Mouse (Mus musculus) heart, postnatal 0 days (tissue): ENCODE data around the gene Tbx1. TPM values are rescaled to one million over a fixed set of nuclear protein-coding genes. Genes with fewer than 3 reads are reported as not detected.
A peak's percentile ranks its signal among the peaks of the same experiment; 100 is the strongest.

Source experiments
- ATAC-seq: fragments of 200-750 bp; cut with Nextera tagmentation; 2 replicates; pipeline ENCODE4 v1.8.0; 2017; ENCODE audit warnings: low read depth, moderate number of reproducible peaks, moderate library complexity; ENCODE audit not compliant: insufficient read depth
- DNase-seq: peaks from one replicate; pipeline ENCODE4 v3.0.0-alpha.2; 2016; ENCODE audit warnings: low spot score
- H3K27ac ChIP-seq: fragments of 300-500 bp; sonication (generic); 2 replicates; pipeline ENCODE4 v1.5.1; 2014; ENCODE audit warnings: low read depth, mild to moderate bottlenecking
- H3K27me3 ChIP-seq: fragments of 300-500 bp; sonication (generic); 2 replicates; pipeline ENCODE4 v1.6.1; 2014; ENCODE audit warnings: low read length, mixed read lengths; ENCODE audit not compliant: control insufficient read depth, insufficient read depth
- H3K36me3 ChIP-seq: fragments of 300-500 bp; sonication (generic); replicated peaks from 2 replicates; pipeline ENCODE4 v1.6.1; 2014; ENCODE audit warnings: low read length, mixed read lengths; ENCODE audit not compliant: control insufficient read depth, insufficient read depth
- H3K4me1 ChIP-seq: fragments of 300-500 bp; sonication (generic); 2 replicates; pipeline ENCODE4 v1.6.1; 2014; ENCODE audit warnings: antibody characterized with exemption; ENCODE audit not compliant: control insufficient read depth, insufficient read depth
- H3K4me2 ChIP-seq: fragments of 300-500 bp; sonication (generic); 2 replicates; pipeline ENCODE4 v1.6.1; 2014; ENCODE audit warnings: low read depth, mild to moderate bottlenecking, low read length, moderate library complexity
- H3K4me3 ChIP-seq: fragments of 300-500 bp; sonication (generic); 2 replicates; pipeline ENCODE4 v1.5.1; 2014; ENCODE audit warnings: low read depth, low read length
- H3K9ac ChIP-seq: fragments of 300-500 bp; sonication (generic); replicated peaks from 2 replicates; pipeline ENCODE4 v1.6.1; 2014; ENCODE audit warnings: low read depth, low read length, mixed read lengths
- H3K9me3 ChIP-seq: fragments of 300-500 bp; sonication (generic); replicated peaks from 2 replicates; pipeline ENCODE4 v1.6.1; 2016; ENCODE audit warnings: low read length; ENCODE audit not compliant: control insufficient read depth
- CTCF ChIP-seq: IDR thresholded peaks from 2 replicates; pipeline ENCODE4 v1.5.1; 2016; ENCODE audit warnings: antibody characterized with exemption, control low read depth, low read depth
- EP300 ChIP-seq: IDR thresholded peaks from 2 replicates; pipeline ENCODE4 v1.6.1; 2016; ENCODE audit warnings: antibody characterized with exemption, low read depth
- WGBS: fragments of 180-500 bp; shearing (Covaris S2); extraction: QIAGEN DNeasy Blood & Tissue Kit; methylation state at CpG from one replicate; pipeline ENCODE4 v1.1.7; 2014; 5-methylcytosine and 5-hydroxymethylcytosine counted together
- polyA plus RNA-seq: library from polyadenylated mRNA; unstranded; fragments of >200 nt; fragmentation: Nextera tagmentation; extraction: Ambion mirVana; gene quantifications from 2 replicates; pipeline ENCODE4 v1.2.1, GENCODE M21; 2015
- total RNA-seq: library from RNA; depleted of rRNA; stranded (reverse); fragments of >200 nt; gene quantifications from 2 replicates; pipeline ENCODE4 v1.2.3, GENCODE M21; 2014; ENCODE audit warnings: low replicate concordance

Gene Tbx1
- total and polyA plus RNA-seq, 2 experiments from 2014 or later = 0.14 to 2.1 TPM

DNA sequence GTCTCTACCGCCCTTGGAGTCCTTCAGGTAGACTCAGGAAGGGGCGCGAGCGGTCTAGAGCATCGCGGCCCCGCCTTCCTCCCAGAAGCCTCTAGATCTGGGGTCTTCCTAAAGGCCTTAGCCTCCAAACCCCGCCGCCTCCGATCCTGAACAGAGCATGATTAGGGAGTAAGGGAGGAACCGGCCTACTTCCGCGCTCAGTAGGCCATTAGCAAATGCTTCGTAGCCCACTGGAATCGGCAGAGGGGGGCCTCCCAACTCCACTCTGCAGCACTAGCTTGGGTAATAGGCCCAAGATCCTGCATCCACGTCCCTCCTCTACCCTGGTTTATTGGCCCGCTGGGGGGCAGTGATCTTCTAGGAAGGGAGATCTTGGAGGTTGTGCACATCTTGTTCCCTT lies 31.5 kb upstream of the Tbx1 start, which contains the start of gene Gp1bb:
Gene Gp1bb (minus strand): TSS at position 385 of the 400 bp plus-strand sequence.
- 19% methylated on average over 17 of the region's 17 CpGs for WGBS
- Histone ChIP-seq H3K36me3 (no peaks in the 10 kb centered on the region), H3K9me3 (no peaks in the 10 kb centered on the region), H3K4me1 (0 out of 2 replicates have a peak, but pooled peaks cover 5% of the 10 kb centered on the region), H3K27ac (no peak within 1 kb of the TSS), H3K27me3 (peaks cover 94% of the 10 kb centered on the region), H3K9ac (no peak within 1 kb of the TSS), H3K4me3 (peak within 1 kb of the TSS; percentile 47), H3K4me2 (peak within 1 kb of the TSS; percentile 78)
- no peak for TF ChIP-seq EP300
- no peak for TF ChIP-seq CTCF
- DNase-seq = no peak
- ATAC-seq = no peak

DNA sequence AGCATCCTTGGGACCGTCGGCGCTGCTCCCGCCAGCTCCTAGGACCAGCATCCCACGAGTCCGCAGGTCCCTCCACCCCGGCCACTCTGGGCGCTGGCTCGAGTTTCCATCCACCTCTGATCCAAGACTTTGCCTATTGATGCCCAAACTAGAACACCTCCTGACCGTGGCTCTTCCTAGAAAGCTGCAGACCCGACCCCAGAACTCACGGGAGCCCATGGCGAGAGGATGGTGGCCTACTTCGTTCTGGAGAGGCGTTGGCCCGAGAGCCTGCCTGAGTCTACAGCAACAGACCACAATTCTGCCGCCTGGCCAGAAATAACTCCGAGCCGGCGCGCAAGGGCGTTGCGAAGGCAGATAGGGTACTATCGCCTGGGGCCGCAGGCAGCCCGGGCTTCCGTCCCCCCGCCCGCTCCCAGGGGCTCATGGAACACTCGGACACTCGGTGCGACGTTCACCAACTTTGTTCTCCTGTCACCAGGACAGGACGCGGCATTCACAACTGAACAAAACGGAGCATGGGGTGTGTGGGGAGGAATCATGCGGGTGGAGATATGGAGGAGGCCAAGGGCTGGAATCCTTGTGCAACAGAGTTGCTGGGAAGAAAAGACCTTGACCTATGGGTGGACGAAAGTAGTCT lies 31.0 kb upstream of the Tbx1 start:
- WGBS = 2% methylated on average over 38 of the region's 38 CpGs
- ATAC-seq = no peak; the same call in 1 of the 2 replicates
- no peak for DNase-seq
- Histone ChIP-seq H3K9me3 (no peaks in the 10 kb centered on the region), H3K27ac (no peak overlapping the region), H3K27me3 (peaks cover 95% of the 10 kb centered on the region), H3K4me3 (peak overlapping the region; percentile 47), H3K4me1 (0 out of 2 replicates have a peak, but pooled peaks cover 5% of the 10 kb centered on the region), H3K36me3 (no peaks in the 10 kb centered on the region), H3K4me2 (peak overlapping the region; percentile 78), H3K9ac (no peak overlapping the region)
- TF ChIP-seq EP300 (no peak), CTCF (no peak)

DNA sequence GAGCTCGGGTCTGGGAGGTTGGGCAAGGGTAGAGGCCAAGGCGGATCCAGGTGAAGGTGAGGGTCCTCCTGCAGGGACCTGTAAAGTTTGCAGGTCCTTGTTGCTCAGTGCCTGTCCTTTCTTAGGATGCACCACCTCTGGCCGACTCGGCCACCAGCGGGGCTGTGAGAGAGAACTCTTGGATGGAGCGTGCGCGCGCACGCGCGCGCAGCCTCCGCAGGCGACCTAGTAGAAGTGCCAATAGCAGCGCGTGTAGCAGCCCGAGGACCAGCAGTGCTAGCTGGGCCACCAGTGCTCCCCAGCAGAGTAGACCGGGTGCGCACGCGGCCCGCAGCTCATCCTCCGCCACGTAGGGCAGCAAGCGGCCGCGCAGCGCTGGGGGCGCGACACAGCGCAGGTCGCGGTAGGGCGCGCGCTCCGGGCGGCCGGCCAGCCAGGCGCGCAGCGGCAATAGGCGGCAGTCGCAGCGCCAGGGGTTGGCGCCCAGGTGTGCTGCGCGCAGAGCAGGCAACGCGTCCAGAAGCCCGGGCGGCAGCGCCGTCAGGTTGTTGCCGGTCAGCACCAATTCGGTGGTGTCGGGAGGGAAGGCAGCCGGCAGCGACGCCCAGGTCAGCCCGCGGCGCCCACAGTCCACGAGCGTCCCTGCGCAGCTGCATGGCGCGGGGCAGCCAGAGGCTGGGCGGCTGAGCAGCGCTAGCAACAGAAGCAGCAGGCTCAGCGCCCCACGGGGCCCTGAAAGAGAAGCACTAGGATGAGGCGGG lies 30.3 kb upstream of the Tbx1 start:
- Histone ChIP-seq H3K9ac (no peak overlapping the region), H3K27me3 (peaks cover 96% of the 10 kb centered on the region), H3K36me3 (no peaks in the 10 kb centered on the region), H3K4me1 (0 out of 2 replicates have a peak, but pooled peaks cover 5% of the 10 kb centered on the region), H3K4me2 (peak overlapping the region; percentile 78), H3K9me3 (no peaks in the 10 kb centered on the region), H3K4me3 (peak overlapping the region; percentile 47), H3K27ac (no peak overlapping the region)
- WGBS = under 1% methylated on average over 68 of the region's 74 CpGs
- ATAC-seq = peak; percentile 6; the same call in 1 of the 2 replicates
- DNase-seq = no peak
- no peak for TF ChIP-seq CTCF
- no peak for TF ChIP-seq EP300

DNA sequence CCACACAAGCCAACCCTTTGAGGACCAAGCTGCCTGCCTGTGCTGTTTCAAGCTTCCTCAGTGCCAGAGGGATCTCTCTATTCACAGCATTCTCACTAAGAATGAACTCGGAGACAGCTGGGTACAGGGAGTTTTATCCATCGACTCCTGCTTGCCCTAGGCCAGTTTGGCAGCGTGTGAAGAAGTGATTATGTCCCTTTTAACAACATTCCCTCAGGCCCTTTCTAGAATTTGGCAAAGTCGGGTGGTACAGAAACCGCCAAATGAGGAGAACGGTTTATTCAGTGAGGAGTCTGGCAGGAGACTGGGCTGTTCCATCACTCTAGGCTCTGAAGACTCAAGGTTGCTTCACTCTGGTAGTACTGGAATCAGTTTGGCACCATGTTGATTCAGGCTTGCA lies 29.7 kb upstream of the Tbx1 start:
- no peak for ATAC-seq
- peaks cover 93% of the 10 kb centered on the region for H3K27me3 ChIP-seq

DNA sequence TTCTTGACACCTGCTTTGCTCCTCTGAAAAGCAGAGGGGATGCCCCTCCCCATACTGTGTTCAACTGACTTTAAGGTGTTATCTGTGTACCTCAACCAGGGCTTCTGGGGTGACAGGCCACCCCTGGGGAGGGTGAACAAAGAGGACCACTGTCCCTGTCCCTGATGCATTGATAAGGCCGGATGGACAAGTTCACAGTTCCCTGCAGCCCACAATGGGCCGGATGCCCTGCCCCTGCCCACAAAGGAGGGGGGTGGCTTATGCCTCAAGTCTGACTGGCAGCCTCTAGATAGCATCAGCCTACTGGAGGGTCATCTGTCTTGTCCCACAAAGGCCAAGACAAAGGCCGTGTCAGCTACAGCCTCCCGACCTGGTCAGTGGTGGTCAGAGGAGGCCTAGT lies 28.6 kb upstream of the Tbx1 start:
- TF ChIP-seq CTCF (no peak), EP300 (no peak)
- 68% methylated on average over 4 of the region's 4 CpGs for WGBS
- DNase-seq = no peak
- no peak for ATAC-seq
- Histone ChIP-seq H3K36me3 (no peaks in the 10 kb centered on the region), H3K27me3 (peaks cover 88% of the 10 kb centered on the region), H3K4me2 (no peak overlapping the region), H3K4me3 (no peak overlapping the region), H3K9me3 (no peaks in the 10 kb centered on the region), H3K4me1 (0 out of 2 replicates have a peak, but pooled peaks cover 5% of the 10 kb centered on the region), H3K27ac (no peak overlapping the region), H3K9ac (no peak overlapping the region)

More for the DNA sequence above, 29.7 kb upstream of the Tbx1 start:
- H3K4me1 ChIP-seq = 0 out of 2 replicates have a peak, but pooled peaks cover 5% of the 10 kb centered on the region
- no peaks in the 10 kb centered on the region for H3K9me3 ChIP-seq
- H3K9ac ChIP-seq = no peak overlapping the region
- no peak overlapping the region for H3K27ac ChIP-seq
- no peaks in the 10 kb centered on the region for H3K36me3 ChIP-seq
- no peak for TF ChIP-seq EP300
- no peak for TF ChIP-seq CTCF
- peak overlapping the region; percentile 47 for H3K4me3 ChIP-seq
- no peak for DNase-seq
- 42% methylated on average over 6 of the region's 6 CpGs for WGBS
- peak overlapping the region; percentile 78; the same call in 1 of the 2 replicates for H3K4me2 ChIP-seq
